Mouse (Mus musculus): ENCODE data around the gene Hspbp1. TPM values are rescaled to one million over a fixed set of nuclear protein-coding genes. Genes with fewer than 3 reads are reported as not detected.

The Hspbp1 gene
- total and polyA plus RNA-seq, 2 experiments from 2014 or later = 206 to 219 TPM

- DNase-seq (no peak), ATAC-seq (no peak)
- no peaks in the 10 kb centered on the region for H3K27me3 ChIP-seq (ENCODE audit: insufficient read depth, low read length)
- no peak overlapping the region for H3K4me2 ChIP-seq (ENCODE audit: low read depth)
- no peaks in the 10 kb centered on the region for H3K9me3 ChIP-seq (ENCODE audit: low read length)
- TF ChIP-seq CTCF (IDR thresholded peaks at IDR 0.05; ENCODE audit: low read depth) = no peak
- H3K4me1 ChIP-seq (ENCODE audit: insufficient read depth) = no peaks in the 10 kb centered on the region
- H3K9ac ChIP-seq = no peak overlapping the region
- peaks cover 55% of the 10 kb centered on the region for H3K36me3 ChIP-seq (ENCODE audit: insufficient read depth)
- H3K27ac ChIP-seq (ENCODE audit: low read depth, low read length) = no peak overlapping the region
- no peak overlapping the region for H3K4me3 ChIP-seq (ENCODE audit: low read depth, low read length)
- WGBS = 96% methylated on average over 9 of the region's 9 CpGs
Measured at GRCm38 (mm10) chr7:4669156-4669555, 15.7 kb downstream of the Hspbp1 start.

- no peak overlapping the region for H3K4me3 ChIP-seq (ENCODE audit: low read depth, low read length)
- no peak overlapping the region for H3K9ac ChIP-seq
- WGBS = 97% methylated on average over 8 of the region's 8 CpGs
- H3K9me3 ChIP-seq (ENCODE audit: low read length) = no peaks in the 10 kb centered on the region
- TF ChIP-seq CTCF (IDR thresholded peaks at IDR 0.05; ENCODE audit: low read depth) = no peak
- no peaks in the 10 kb centered on the region for H3K4me1 ChIP-seq (ENCODE audit: insufficient read depth)
- no peak overlapping the region for H3K27ac ChIP-seq (ENCODE audit: low read depth, low read length)
- DNase-seq (no peak), ATAC-seq (no peak)
- no peaks in the 10 kb centered on the region for H3K27me3 ChIP-seq (ENCODE audit: insufficient read depth, low read length)
- H3K36me3 ChIP-seq (ENCODE audit: insufficient read depth) = peaks cover 55% of the 10 kb centered on the region
- no peak overlapping the region for H3K4me2 ChIP-seq (ENCODE audit: low read depth)
Measured at GRCm38 (mm10) chr7:4668506-4668905, 16.4 kb downstream of the Hspbp1 start.

GRCm38 (mm10) chr7:4666871-4667270 is 18.0 kb downstream of the Hspbp1 start:
- TF ChIP-seq CTCF (IDR thresholded peaks at IDR 0.05; ENCODE audit: low read depth) = no peak
- H3K27me3 ChIP-seq (ENCODE audit: insufficient read depth, low read length) = no peaks in the 10 kb centered on the region
- H3K27ac ChIP-seq (ENCODE audit: low read depth, low read length) = no peak overlapping the region
- H3K4me2 ChIP-seq (ENCODE audit: low read depth) = no peak overlapping the region
- H3K4me1 ChIP-seq (ENCODE audit: insufficient read depth) = no peaks in the 10 kb centered on the region
- H3K9ac ChIP-seq = no peak overlapping the region
- DNase-seq (no peak), ATAC-seq (no peak)
- H3K9me3 ChIP-seq (ENCODE audit: low read length) = no peaks in the 10 kb centered on the region
- WGBS = 96% methylated on average over 5 of the region's 5 CpGs
- H3K4me3 ChIP-seq (ENCODE audit: low read depth, low read length) = no peak overlapping the region
- H3K36me3 ChIP-seq (ENCODE audit: insufficient read depth) = peaks cover 60% of the 10 kb centered on the region

- ATAC-seq = no peak
- 90% methylated on average over 2 of the region's 2 CpGs for WGBS
Measured at GRCm38 (mm10) chr7:4663742-4664141, 21.1 kb downstream of the Hspbp1 start.

GRCm38 (mm10) chr7:4663179-4663578 is 21.7 kb downstream of the Hspbp1 start:
- H3K4me2 ChIP-seq (ENCODE audit: low read depth) = no peak overlapping the region
- 77% methylated on average over 8 of the region's 8 CpGs for WGBS
- H3K9me3 ChIP-seq (ENCODE audit: low read length) = no peaks in the 10 kb centered on the region
- DNase-seq (no peak), ATAC-seq (no peak)
- no peak overlapping the region for H3K27ac ChIP-seq (ENCODE audit: low read depth, low read length)
- H3K36me3 ChIP-seq (ENCODE audit: insufficient read depth) = peaks cover 40% of the 10 kb centered on the region
- no peak overlapping the region for H3K4me3 ChIP-seq (ENCODE audit: low read depth, low read length)
- H3K9ac ChIP-seq = no peak overlapping the region
- H3K27me3 ChIP-seq (ENCODE audit: insufficient read depth, low read length) = no peaks in the 10 kb centered on the region
- H3K4me1 ChIP-seq (ENCODE audit: insufficient read depth) = peaks cover 9% of the 10 kb centered on the region; the same call in 1 of the 2 replicates
- no peak for TF ChIP-seq CTCF (IDR thresholded peaks at IDR 0.05; ENCODE audit: low read depth)

More at GRCm38 (mm10) chr7:4663742-4664141, 21.1 kb downstream of the Hspbp1 start:
- no peak for TF ChIP-seq CTCF (IDR thresholded peaks at IDR 0.05; ENCODE audit: low read depth)
- Histone ChIP-seq H3K4me1 (ENCODE audit: insufficient read depth) (peaks cover 9% of the 10 kb centered on the region; the same call in 1 of the 2 replicates), H3K27me3 (ENCODE audit: insufficient read depth, low read length) (no peaks in the 10 kb centered on the region), H3K4me2 (ENCODE audit: low read depth) (no peak overlapping the region), H3K27ac (ENCODE audit: low read depth, low read length) (no peak overlapping the region), H3K9ac (no peak overlapping the region), H3K9me3 (ENCODE audit: low read length) (no peaks in the 10 kb centered on the region), H3K36me3 (ENCODE audit: insufficient read depth) (peaks cover 45% of the 10 kb centered on the region), H3K4me3 (ENCODE audit: low read depth, low read length) (no peak overlapping the region)
- no peak for DNase-seq

GRCm38 (mm10) chr7:4659911-4660443 is 24.9 kb downstream of the Hspbp1 start:
- WGBS = 34% methylated on average over 3 of the region's 3 CpGs
- Histone ChIP-seq H3K27ac (ENCODE audit: low read depth, low read length) (peak overlapping the region; percentile 94), H3K4me2 (ENCODE audit: low read depth) (peak overlapping the region; percentile 90), H3K4me1 (ENCODE audit: insufficient read depth) (peaks cover 18% of the 10 kb centered on the region), H3K27me3 (ENCODE audit: insufficient read depth, low read length) (no peaks in the 10 kb centered on the region), H3K9ac (peak overlapping the region; percentile 90), H3K9me3 (ENCODE audit: low read length) (no peaks in the 10 kb centered on the region), H3K36me3 (ENCODE audit: insufficient read depth) (peaks cover 23% of the 10 kb centered on the region), H3K4me3 (ENCODE audit: low read depth, low read length) (peak overlapping the region; percentile 82)
- peak; percentile 51 for DNase-seq
- ATAC-seq = no peak
- TF ChIP-seq CTCF (IDR thresholded peaks at IDR 0.05; ENCODE audit: low read depth) = no peak

- ATAC-seq (peak; percentile 97), DNase-seq (peak; percentile 99)
- Histone ChIP-seq H3K4me1 (ENCODE audit: insufficient read depth) (peaks cover 18% of the 10 kb centered on the region), H3K9me3 (ENCODE audit: low read length) (no peaks in the 10 kb centered on the region), H3K27ac (ENCODE audit: low read depth, low read length) (peak within 1 kb of the TSS; percentile 94), H3K4me2 (ENCODE audit: low read depth) (peak within 1 kb of the TSS; percentile 90), H3K4me3 (ENCODE audit: low read depth, low read length) (peak within 1 kb of the TSS; percentile 82), H3K36me3 (ENCODE audit: insufficient read depth) (peaks cover 17% of the 10 kb centered on the region), H3K27me3 (ENCODE audit: insufficient read depth, low read length) (no peaks in the 10 kb centered on the region), H3K9ac (peak within 1 kb of the TSS; percentile 90)
- TF ChIP-seq CTCF (IDR thresholded peaks at IDR 0.05; ENCODE audit: low read depth) = peak; percentile 71
- under 1% methylated on average over 54 of the region's 54 CpGs for WGBS
Measured at GRCm38 (mm10) chr7:4658912-4659551, 25.8 kb downstream of the Hspbp1 start, which contains the start of gene Ppp6r1. Ppp6r1 (minus strand) TSS chr7:4659019.

All from forebrain, postnatal 0 days (tissue).